Mouse (Mus musculus): ENCODE data around the gene Rem1.

- TF ChIP-seq CTCF (IDR thresholded peaks at IDR 0.05; ENCODE audit: low read depth, low read length) = peak; percentile 42; the same call in 1 of the 2 replicates
- no peak for TF ChIP-seq POLR2A (IDR thresholded peaks at IDR 0.05; ENCODE audit: borderline replicate concordance, low read depth, low read length)
Observed at GRCm38 (mm10) chr2:152615563-152615962, 11.2 kb upstream of the Rem1 start.
